In the genomic region with DNA sequence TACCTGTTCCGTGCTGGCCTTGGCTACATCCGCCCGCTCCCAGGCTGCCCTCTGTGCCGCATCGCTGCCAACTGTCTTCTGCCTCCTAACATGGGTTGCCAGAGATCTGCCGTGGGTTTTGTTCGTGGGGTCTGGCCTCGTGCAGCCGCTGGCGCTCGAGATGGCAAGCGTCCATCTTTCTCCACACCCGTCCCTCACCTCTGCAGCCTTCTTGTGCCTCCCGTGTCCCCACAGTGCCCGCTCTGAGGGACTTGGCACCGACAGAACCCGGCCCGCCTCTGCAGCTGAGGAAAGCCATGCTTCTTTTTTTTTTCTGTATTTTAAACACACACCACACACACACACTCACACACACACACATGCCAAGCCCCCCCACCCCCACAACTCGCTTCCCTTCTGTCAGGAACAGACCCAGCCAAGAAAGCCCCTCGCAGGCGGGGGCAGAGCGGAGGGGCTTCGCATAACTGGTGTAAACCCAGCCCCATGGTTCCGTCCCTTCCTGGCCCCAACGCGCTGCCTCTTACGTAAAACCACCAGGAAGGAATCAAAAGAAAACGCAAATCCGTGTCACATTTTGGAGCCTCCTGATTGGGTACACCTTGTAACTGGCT, we compare ENCODE assay signal across 12 mouse cellular contexts. TPM values are rescaled to one million over a fixed set of nuclear protein-coding genes. Genes with fewer than 3 reads are reported as not detected.
A peak's percentile ranks its signal among the peaks of the same experiment; 100 is the strongest.
DNase-seq lines count a peak whose midpoint lies in the region; ATAC-seq lines count a peak whose summit lies in the region.
"Had no signal": no experiment of that assay in that cellular context is flagged by ENCODE, and none has a peak within 500 bp of the region (broad histone marks: within the 10 kb centered on the region; RNA-seq: fewer than 3 reads in every experiment).

No protein-coding gene starts in this region.

- H3K4me2 ChIP-seq in midbrain, embryonic 13.5 days (replicated peaks) = no peak overlapping the region
- no peak overlapping the region for H3K4me2 ChIP-seq in liver, embryonic 12.5 days
- H3K4me2 ChIP-seq: lung, embryonic 15.5 days; stomach, embryonic 15.5 days had no signal

- H3K4me3 ChIP-seq in midbrain, embryonic 13.5 days (replicated peaks) = no peak overlapping the region
- no peak overlapping the region for H3K4me3 ChIP-seq in midbrain, embryonic 10.5 days
- H3K4me3 ChIP-seq in liver, embryonic 12.5 days = no peak overlapping the region
- H3K4me3 ChIP-seq: lung, embryonic 15.5 days; stomach, embryonic 15.5 days had no signal

- H3K9ac ChIP-seq in midbrain, embryonic 13.5 days (replicated peaks) = no peak overlapping the region
- no peak overlapping the region for H3K9ac ChIP-seq in liver, embryonic 12.5 days
- H3K9ac ChIP-seq: lung, embryonic 15.5 days; stomach, embryonic 15.5 days had no signal

- H3K27me3 ChIP-seq in midbrain, embryonic 13.5 days = no peaks in the 10 kb centered on the region; the same call in 1 of the 2 replicates
- peaks cover 4% of the 10 kb centered on the region for H3K27me3 ChIP-seq in midbrain, embryonic 10.5 days (ENCODE audit: low read depth, poor library complexity, severe bottlenecking)
- peaks cover 98% of the 10 kb centered on the region for H3K27me3 ChIP-seq in liver, embryonic 12.5 days (replicated peaks)

- no peak for ATAC-seq in midbrain, embryonic 13.5 days
- ATAC-seq in frontal cortex, adult (ENCODE audit: low TSS enrichment) = peak; percentile 48
- ATAC-seq in liver, embryonic 12.5 days = no peak

- intact Hi-C loops in left cerebral cortex, postnatal 14 days (cut with DNase I) = no loop called here

- peak overlapping the region; percentile 52; the same call in 1 of the 2 replicates for H3K27ac ChIP-seq in midbrain, embryonic 13.5 days
- no peak overlapping the region for H3K27ac ChIP-seq in midbrain, embryonic 10.5 days (replicated peaks)
- no peak overlapping the region for H3K27ac ChIP-seq in liver, embryonic 12.5 days
- H3K27ac ChIP-seq: lung, embryonic 15.5 days; stomach, embryonic 15.5 days had no signal

- H3K4me1 ChIP-seq in midbrain, embryonic 13.5 days (replicated peaks) = peaks cover 35% of the 10 kb centered on the region
- H3K4me1 ChIP-seq in midbrain, embryonic 10.5 days = peaks cover 13% of the 10 kb centered on the region
- peaks cover 8% of the 10 kb centered on the region; the same call in 1 of the 2 replicates for H3K4me1 ChIP-seq in liver, embryonic 12.5 days
- H3K4me1 ChIP-seq: lung, embryonic 15.5 days; stomach, embryonic 15.5 days had no signal

- no peaks in the 10 kb centered on the region for H3K9me3 ChIP-seq in midbrain, embryonic 13.5 days
- H3K9me3 ChIP-seq in midbrain, embryonic 10.5 days (replicated peaks) = no peaks in the 10 kb centered on the region
- no peaks in the 10 kb centered on the region for H3K9me3 ChIP-seq in liver, embryonic 12.5 days (replicated peaks)
- H3K9me3 ChIP-seq: lung, embryonic 15.5 days; stomach, embryonic 15.5 days had no signal

- no peak for DNase-seq in midbrain, embryonic 10.5 days (ENCODE audit: low spot score)
- peak; percentile 69 to 81 for DNase-seq in left cerebral cortex, postnatal 14 days (ENCODE audit: low spot score in 2 of 2)
- peak; percentile 85 for DNase-seq in telencephalon, adult 2 months (ENCODE audit: low read depth, low spot score)
- DNase-seq in adrenal gland, adult (ENCODE audit: inconsistent age in 2 of 2, low spot score in 1 of 2) = no peak
- no peak for DNase-seq in ovary, postnatal 10 days (ENCODE audit: low spot score)
- DNase-seq: embryo, embryonic 11 days; gastrocnemius, postnatal 14 days had no signal

- no peaks in the 10 kb centered on the region for H3K36me3 ChIP-seq in midbrain, embryonic 13.5 days
- no peaks in the 10 kb centered on the region for H3K36me3 ChIP-seq in midbrain, embryonic 10.5 days
- no peaks in the 10 kb centered on the region for H3K36me3 ChIP-seq in liver, embryonic 12.5 days
- H3K36me3 ChIP-seq: lung, embryonic 15.5 days; stomach, embryonic 15.5 days had no signal

- WGBS in midbrain, embryonic 13.5 days = 81% methylated on average over 29 of the region's 29 CpGs
- 91% methylated on average over 27 of the region's 29 CpGs for WGBS in midbrain, embryonic 10.5 days
- WGBS in liver, embryonic 12.5 days (ENCODE audit: insufficient replicate concordance) = 78% methylated on average over 29 of the region's 29 CpGs

RNA-seq across cellular contexts. Expression of gene Acsf3, which starts 23.1 kb away (rescaled TPM):
- 17.9 and 18.7 TPM in 2 replicates for polyA plus RNA-seq in midbrain, embryonic 13.5 days (2015; fragmentation: Nextera tagmentation; extraction: Ambion mirVana)
- polyA plus RNA-seq in midbrain, embryonic 10.5 days (2016; fragmentation: Nextera tagmentation; extraction: Ambion mirVana) = 17.8 and 18.6 TPM in 2 replicates
- total RNA-seq in left cerebral cortex, postnatal 14 days (2021) = 10 to 100 TPM; 19.0 to 20.9 TPM
- 10.8 and 11.3 TPM in 2 replicates for polyA plus RNA-seq in liver, embryonic 12.5 days (2016; fragmentation: Nextera tagmentation; extraction: Ambion mirVana)

RNA-seq across cellular contexts. Expression of gene Cbfa2t3, which starts 53.3 kb away (rescaled TPM):
- polyA plus RNA-seq in midbrain, embryonic 13.5 days (2015; fragmentation: Nextera tagmentation; extraction: Ambion mirVana) = 20.2 and 20.9 TPM in 2 replicates
- polyA plus RNA-seq in midbrain, embryonic 10.5 days (2016; fragmentation: Nextera tagmentation; extraction: Ambion mirVana) = 1.9 and 3.4 TPM in 2 replicates
- 10 to 100 TPM; 27.2 to 29.7 TPM for total RNA-seq in left cerebral cortex, postnatal 14 days (2021)
- polyA plus RNA-seq in liver, embryonic 12.5 days (2016; fragmentation: Nextera tagmentation; extraction: Ambion mirVana) = 7.7 and 8.0 TPM in 2 replicates

Comparison
In these comparisons a context has a peak if more than half of its experiments do, and no peak if none do; other contexts are left out.
1. DNase-seq: peak in left cerebral cortex, postnatal 14 days (2 of 2) and telencephalon, adult 2 months (single experiment); none in midbrain, embryonic 10.5 days (single experiment), adrenal gland, adult (0 of 2) and ovary, postnatal 10 days (single experiment).